In genomic region chr19:19921109-19921508, GRCm38 (mm10) we compare ENCODE assay signal across 26 mouse cellular contexts.
"Had no signal": no experiment of that assay in that cellular context is flagged by ENCODE, and none has a peak within 500 bp of the region (broad histone marks: within the 10 kb centered on the region; RNA-seq: fewer than 3 reads in every experiment).

No protein-coding gene starts in this region.

- H3K27me3 ChIP-seq: heart, embryonic 12.5 days; hindbrain, embryonic 12.5 days; intestine, embryonic 15.5 days; kidney, embryonic 15.5 days; limb, embryonic 12.5 days had no signal

- H3K36me3 ChIP-seq: heart, embryonic 10.5 days; heart, embryonic 12.5 days; hindbrain, embryonic 10.5 days; hindbrain, embryonic 12.5 days; intestine, embryonic 15.5 days; kidney, embryonic 15.5 days; limb, embryonic 10.5 days; limb, embryonic 12.5 days had no signal

- DNase-seq: gastrocnemius, adult 2 months; gastrocnemius, postnatal 10 days; gastrocnemius, postnatal 25 days; heart, postnatal 10 days; kidney, adult 18-20 months; kidney, adult 9 months; kidney, postnatal 14 days; kidney, postnatal 36 days; layer of hippocampus, adult 9-11 months; liver had no signal

- H3K9me3 ChIP-seq: heart, embryonic 10.5 days; heart, embryonic 12.5 days; hindbrain, embryonic 10.5 days; hindbrain, embryonic 12.5 days; intestine, embryonic 15.5 days; kidney, embryonic 15.5 days; limb, embryonic 10.5 days; limb, embryonic 12.5 days had no signal

- ATAC-seq: hindbrain, embryonic 16.5 days; inflammation-experienced regulatory T-cells, adult 6 months; intestine, embryonic 15.5 days; intestine, postnatal 0 days had no signal

- H3K9ac ChIP-seq: heart, embryonic 12.5 days; hindbrain, embryonic 12.5 days; hindbrain, embryonic 14.5 days; intestine, embryonic 15.5 days; kidney, embryonic 15.5 days; limb, embryonic 12.5 days; liver, embryonic 14.5 days had no signal

- H3K27ac ChIP-seq: gastrocnemius, adult 2 months; heart, embryonic 10.5 days; hindbrain, embryonic 10.5 days; hindbrain, embryonic 12.5 days; hindbrain, embryonic 14.5 days; intestine, embryonic 15.5 days; kidney, embryonic 15.5 days; kidney, postnatal 0 days; left cerebral cortex, adult 2 months; limb, embryonic 10.5 days; limb, embryonic 12.5 days; liver, embryonic 14.5 days had no signal

- H3K4me1 ChIP-seq: heart, embryonic 10.5 days; heart, embryonic 12.5 days; hindbrain, embryonic 10.5 days; hindbrain, embryonic 12.5 days; intestine, embryonic 15.5 days; kidney, embryonic 15.5 days; limb, embryonic 10.5 days; limb, embryonic 12.5 days had no signal

- H3K4me3 ChIP-seq: gastrocnemius, adult 2 months; heart, embryonic 10.5 days; heart, embryonic 12.5 days; hindbrain, embryonic 10.5 days; hindbrain, embryonic 12.5 days; intestine, embryonic 15.5 days; kidney, embryonic 15.5 days; left cerebral cortex, adult 2 months; limb, embryonic 10.5 days; limb, embryonic 12.5 days had no signal

- H3K4me2 ChIP-seq: heart, embryonic 12.5 days; hindbrain, embryonic 12.5 days; hindbrain, embryonic 14.5 days; intestine, embryonic 15.5 days; kidney, embryonic 15.5 days; limb, embryonic 12.5 days; liver, embryonic 11.5 days had no signal
